Mouse (Mus musculus): ENCODE results near the gene Mrgprh. TPM values are rescaled to one million over a fixed set of nuclear protein-coding genes. Genes with fewer than 3 reads are reported as not detected.

The Mrgprh gene
- 1 to 10 TPM; 4.4 to 4.7 TPM for total RNA-seq (2021)
- long read RNA-seq, experiment 1, partial matches to known transcripts, result 0 of 2 reads
- long read RNA-seq, experiment 1, other reads (novel, unspliced or antisense), result 2 of 2 reads
- long read RNA-seq, experiment 2, partial matches to known transcripts, result 0 of 1 reads
- long read RNA-seq, experiment 2, other reads (novel, unspliced or antisense), result 1 of 1 reads

GRCm38 (mm10) chr17:12875734-12876133, at the start of gene Mrgprh:
Gene Mrgprh, plus strand, starts transcription at chr17:12876034.
- no peak for DNase-seq (ENCODE audit: low spot score)

GRCm38 (mm10) chr17:12830351-12830750, 45.5 kb upstream of the Mrgprh start:
- no peak for DNase-seq (ENCODE audit: low spot score)

GRCm38 (mm10) chr17:12832231-12832630, 43.6 kb upstream of the Mrgprh start:
- peak; percentile 56 for DNase-seq (ENCODE audit: low spot score)

GRCm38 (mm10) chr17:12832657-12833056, 43.2 kb upstream of the Mrgprh start:
- no peak for DNase-seq (ENCODE audit: low spot score)

- no peak for DNase-seq (ENCODE audit: low spot score)
Observed at GRCm38 (mm10) chr17:12834317-12834716, 41.5 kb upstream of the Mrgprh start.

- no peak for DNase-seq (ENCODE audit: low spot score)
Observed at GRCm38 (mm10) chr17:12834826-12835225, 41.0 kb upstream of the Mrgprh start.

- DNase-seq (ENCODE audit: low spot score), result no peak
Observed at GRCm38 (mm10) chr17:12835738-12836137, 40.1 kb upstream of the Mrgprh start.

- no peak for DNase-seq (ENCODE audit: low spot score)
Observed at GRCm38 (mm10) chr17:12839475-12840267, 36.2 kb upstream of the Mrgprh start.

GRCm38 (mm10) chr17:12843826-12844225, 32.0 kb upstream of the Mrgprh start:
- no peak for DNase-seq (ENCODE audit: low spot score)

- no peak for DNase-seq (ENCODE audit: low spot score)
Observed at GRCm38 (mm10) chr17:12844540-12844939, 31.3 kb upstream of the Mrgprh start.

- DNase-seq (ENCODE audit: low spot score), result no peak
Observed at GRCm38 (mm10) chr17:12845862-12846261, 30.0 kb upstream of the Mrgprh start.

- no peak for DNase-seq (ENCODE audit: low spot score)
Observed at GRCm38 (mm10) chr17:12846474-12846873, 29.4 kb upstream of the Mrgprh start.

- DNase-seq (ENCODE audit: low spot score), result no peak
Observed at GRCm38 (mm10) chr17:12847736-12848135, 28.1 kb upstream of the Mrgprh start.

GRCm38 (mm10) chr17:12849778-12850382, 26.0 kb upstream of the Mrgprh start:
- no peak for DNase-seq (ENCODE audit: low spot score)

GRCm38 (mm10) chr17:12851689-12852088, 24.1 kb upstream of the Mrgprh start:
- DNase-seq (ENCODE audit: low spot score), result no peak

- no peak for DNase-seq (ENCODE audit: low spot score)
Observed at GRCm38 (mm10) chr17:12853821-12854220, 22.0 kb upstream of the Mrgprh start.

GRCm38 (mm10) chr17:12854386-12854785, 21.4 kb upstream of the Mrgprh start:
- no peak for DNase-seq (ENCODE audit: low spot score)

GRCm38 (mm10) chr17:12857395-12857794, 18.4 kb upstream of the Mrgprh start:
- DNase-seq (ENCODE audit: low spot score), result no peak

GRCm38 (mm10) chr17:12858072-12858471, 17.8 kb upstream of the Mrgprh start:
- no peak for DNase-seq (ENCODE audit: low spot score)

- DNase-seq (ENCODE audit: low spot score), result no peak
Observed at GRCm38 (mm10) chr17:12859006-12859520, 16.8 kb upstream of the Mrgprh start.

GRCm38 (mm10) chr17:12864111-12864510, 11.7 kb upstream of the Mrgprh start:
- peak; percentile 25 for DNase-seq (ENCODE audit: low spot score)

GRCm38 (mm10) chr17:12865407-12865806, 10.4 kb upstream of the Mrgprh start:
- DNase-seq (ENCODE audit: low spot score), result no peak
